Mouse (Mus musculus): ENCODE measurements around the gene Akr1c13. TPM values are rescaled to one million over a fixed set of nuclear protein-coding genes. Genes with fewer than 3 reads are reported as not detected.
"Not testable (repeated sequence)": the region's sequence is repeated elsewhere in the genome, so short reads cannot be mapped to it uniquely, and the experiment has no call there.

Akr1c13 gene
- polyA plus RNA-seq (2012; rRNA removed): 0.82 and 1.1 TPM in 2 replicates

DNA sequence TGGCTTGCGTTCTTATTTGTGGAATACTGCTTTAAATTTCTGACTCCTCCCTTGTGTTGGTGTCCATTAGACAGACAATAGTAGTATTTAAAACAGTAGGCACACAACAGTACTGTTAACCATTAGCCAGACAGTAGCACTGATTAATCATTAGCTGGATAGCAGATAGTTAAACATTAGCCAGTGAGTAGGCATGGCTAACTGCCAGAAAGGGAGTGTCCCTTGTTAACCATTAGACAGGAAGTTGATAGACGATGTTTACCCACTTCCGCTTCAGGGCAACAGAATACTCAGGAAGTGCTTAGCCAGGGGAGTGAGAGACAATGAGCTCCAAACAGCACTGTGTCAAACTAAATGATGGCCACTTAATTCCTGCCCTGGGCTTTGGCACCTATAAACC lies at the start of gene Akr1c13:
Akr1c13 (plus strand) TSS at position 247 of the 400 bp plus-strand sequence.
- DNase-seq (ENCODE audit: extremely low spot score in 1 of 2, low spot score in 1 of 2): no peak

DNA sequence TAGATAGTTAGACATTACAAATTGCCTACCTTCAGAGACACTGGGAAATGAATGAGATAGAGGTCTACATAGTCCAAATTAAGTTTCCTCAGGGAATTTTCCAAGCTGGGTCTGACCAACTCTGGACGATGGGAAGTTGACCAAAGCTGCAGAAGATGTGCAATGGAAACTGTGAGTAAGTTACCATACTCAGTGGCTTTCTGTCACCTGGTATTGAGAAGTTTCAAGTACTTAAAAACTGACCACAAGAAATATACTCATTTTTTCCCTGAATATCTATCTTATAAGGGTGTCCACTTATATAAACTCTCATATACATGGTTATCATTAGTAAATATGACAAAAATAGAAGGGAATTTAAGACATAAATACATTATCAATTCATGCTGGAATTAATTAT lies 46.7 kb upstream of the Akr1c13 start:
- DNase-seq (ENCODE audit: extremely low spot score in 1 of 2, low spot score in 1 of 2): no peak

DNA sequence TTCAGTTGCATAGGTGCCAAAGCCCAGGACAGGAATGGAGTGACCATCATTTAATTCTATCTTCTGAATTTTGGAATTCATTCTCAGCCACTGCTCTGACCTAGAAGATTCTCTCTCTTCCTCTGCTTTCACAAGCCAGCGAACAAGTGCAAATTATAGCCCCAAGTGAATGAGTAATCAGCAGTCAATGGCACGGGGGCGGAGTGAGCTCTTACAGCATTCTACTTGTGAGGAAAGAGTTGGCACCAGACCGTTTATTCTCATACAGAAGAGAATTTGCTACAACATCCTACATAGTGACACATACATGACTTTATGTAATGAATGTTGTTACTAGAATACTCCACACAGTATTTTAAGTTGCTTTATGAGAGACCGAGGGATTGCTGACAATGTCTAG lies 40.4 kb upstream of the Akr1c13 start, which contains the start of gene Akr1c18:
Akr1c18 (minus strand) TSS at position 137 of the 400 bp plus-strand sequence.
- DNase-seq (ENCODE audit: extremely low spot score in 1 of 2, low spot score in 1 of 2): peak; percentile 85

DNA sequence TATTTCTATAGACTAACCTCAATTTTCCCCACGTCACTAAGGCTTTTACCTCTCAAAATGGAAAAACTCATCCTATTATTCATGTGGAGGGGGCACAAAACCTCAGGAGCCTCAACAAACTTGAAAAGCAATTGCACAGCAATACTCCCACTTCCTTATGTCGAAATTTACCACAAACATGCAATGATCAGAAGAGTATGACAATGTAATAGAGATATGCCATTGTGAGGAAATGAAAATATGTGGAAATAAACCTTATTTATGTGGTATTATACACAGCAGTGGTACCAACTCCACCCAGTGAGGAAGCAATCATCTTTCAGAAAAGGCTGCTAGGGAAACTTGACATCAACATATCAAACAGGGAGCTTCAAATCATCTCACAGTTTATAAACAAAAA lies 38.0 kb upstream of the Akr1c13 start:
- no peak for DNase-seq (ENCODE audit: extremely low spot score in 1 of 2, low spot score in 1 of 2)

DNA sequence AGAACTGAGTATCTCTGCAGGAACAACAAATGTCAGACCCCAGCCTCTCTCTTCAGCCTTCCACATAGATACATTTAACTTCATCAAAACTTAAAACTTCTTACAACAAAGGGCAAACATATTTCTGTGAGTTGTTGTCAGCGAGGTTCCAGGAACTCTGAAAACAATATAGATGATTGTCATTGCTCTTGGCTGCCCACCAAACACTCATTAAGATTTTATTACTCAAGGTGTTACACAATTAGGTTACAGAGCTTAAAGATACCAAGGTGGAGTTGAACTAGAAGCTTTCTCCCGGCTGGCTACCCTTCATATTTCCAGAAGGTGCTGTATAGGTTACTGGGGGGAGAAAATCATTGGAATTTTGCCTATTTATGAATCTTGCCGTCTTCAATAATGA lies 37.4 kb upstream of the Akr1c13 start:
- DNase-seq (ENCODE audit: extremely low spot score in 1 of 2, low spot score in 1 of 2): no peak

DNA sequence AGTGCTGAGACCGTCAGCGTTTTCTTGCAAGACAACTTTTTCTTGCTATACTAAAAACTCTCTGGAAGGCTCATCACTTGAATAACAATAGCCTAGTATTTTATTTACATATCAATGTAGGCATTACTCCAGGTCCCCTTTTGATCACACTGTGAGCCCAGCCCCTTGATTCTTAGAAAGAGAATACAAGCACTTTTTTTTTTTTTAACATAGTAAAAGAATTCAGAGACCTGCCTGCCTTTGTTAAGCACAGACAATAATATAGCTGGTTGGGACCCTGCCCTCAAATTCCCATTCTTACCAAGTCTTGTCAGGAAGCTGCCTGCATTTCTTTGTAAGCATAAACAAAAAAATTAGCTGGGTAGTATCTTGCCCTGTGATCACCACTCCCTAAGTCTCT lies 35.7 kb upstream of the Akr1c13 start:
- no peak for DNase-seq (ENCODE audit: extremely low spot score in 1 of 2, low spot score in 1 of 2)

DNA sequence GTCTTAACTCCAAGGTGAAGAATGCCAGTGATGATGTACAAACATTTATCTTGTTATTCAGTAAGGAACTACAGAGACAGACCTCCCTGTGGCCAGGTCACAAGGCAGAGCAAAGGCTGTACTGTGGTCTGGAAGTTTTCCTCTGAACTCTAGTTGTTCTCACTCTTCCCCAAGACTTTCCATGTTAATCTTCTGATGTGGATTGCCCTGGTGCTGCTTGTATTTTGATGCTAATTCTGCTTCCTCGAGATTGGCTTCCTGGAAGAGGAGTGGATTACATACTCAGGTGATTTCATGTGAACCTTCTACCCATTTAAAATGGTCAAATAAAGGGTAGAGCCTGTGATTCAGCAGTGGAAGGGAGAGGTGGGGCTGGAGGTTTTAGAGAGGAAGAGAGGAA lies 22.9 kb upstream of the Akr1c13 start:
- no peak for DNase-seq (ENCODE audit: extremely low spot score in 1 of 2, low spot score in 1 of 2)

DNA sequence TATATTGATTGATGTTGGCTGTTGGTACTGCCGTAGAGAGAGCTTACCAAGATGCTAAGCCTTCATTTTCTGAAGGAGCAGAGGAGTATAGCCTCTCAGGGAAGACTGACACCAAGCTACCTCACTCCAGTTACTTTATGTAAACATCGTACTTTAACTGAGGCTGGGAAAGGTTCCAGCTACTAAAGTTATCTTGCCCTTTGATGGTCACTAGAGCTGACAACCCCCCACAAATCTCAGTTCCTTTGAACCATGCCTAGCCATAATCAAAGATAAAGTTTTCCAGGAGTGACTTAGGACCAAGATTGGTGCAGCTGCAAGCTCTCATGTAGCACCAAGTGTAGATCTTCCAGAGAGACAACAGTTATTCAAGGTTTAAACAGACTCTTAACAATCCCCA lies 18.0 kb upstream of the Akr1c13 start:
- no peak for DNase-seq (ENCODE audit: extremely low spot score in 1 of 2, low spot score in 1 of 2)

DNA sequence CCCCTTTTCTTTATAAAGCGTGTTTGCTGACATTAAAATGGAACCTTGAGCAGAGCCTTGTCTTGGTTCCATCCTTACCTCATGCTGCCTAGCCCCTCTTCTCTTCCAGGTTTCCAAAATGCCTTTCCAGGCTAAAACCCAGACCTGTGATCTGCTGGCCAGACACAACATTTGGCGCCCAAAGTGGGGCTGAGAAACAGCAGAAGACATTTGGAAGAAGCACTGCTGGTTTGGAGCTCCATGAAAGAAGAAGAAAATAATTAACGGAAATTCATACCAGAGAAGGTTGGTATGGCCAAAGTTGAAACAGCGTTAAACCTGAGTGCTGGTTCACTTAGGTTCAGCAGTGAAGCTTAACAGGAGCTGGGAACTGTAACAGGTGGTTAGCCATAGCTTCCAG lies 9.6 kb upstream of the Akr1c13 start:
- DNase-seq (ENCODE audit: extremely low spot score in 1 of 2, low spot score in 1 of 2): not testable (repeated sequence)

DNA sequence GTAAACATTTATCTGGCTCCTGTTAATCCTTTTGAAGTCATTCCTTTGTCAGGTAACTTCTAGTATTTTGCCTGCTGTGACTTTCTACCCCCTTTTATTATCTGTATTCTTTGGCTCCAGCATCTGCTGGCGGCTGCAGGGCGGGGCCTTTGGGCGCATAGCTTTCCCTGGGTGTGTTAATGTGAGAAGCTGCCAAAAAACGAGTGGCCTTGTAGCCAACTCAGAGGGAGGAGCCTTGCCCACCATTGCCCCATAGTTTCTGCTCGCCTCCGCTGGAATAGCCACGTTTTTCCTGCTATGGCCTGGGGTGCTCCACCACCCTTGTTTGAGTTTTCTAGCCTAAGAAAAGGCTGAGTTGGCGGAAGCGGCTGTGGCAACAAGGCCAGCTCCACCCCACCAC lies 7.8 kb upstream of the Akr1c13 start:
- no peak for DNase-seq (ENCODE audit: extremely low spot score in 1 of 2, low spot score in 1 of 2)

DNA sequence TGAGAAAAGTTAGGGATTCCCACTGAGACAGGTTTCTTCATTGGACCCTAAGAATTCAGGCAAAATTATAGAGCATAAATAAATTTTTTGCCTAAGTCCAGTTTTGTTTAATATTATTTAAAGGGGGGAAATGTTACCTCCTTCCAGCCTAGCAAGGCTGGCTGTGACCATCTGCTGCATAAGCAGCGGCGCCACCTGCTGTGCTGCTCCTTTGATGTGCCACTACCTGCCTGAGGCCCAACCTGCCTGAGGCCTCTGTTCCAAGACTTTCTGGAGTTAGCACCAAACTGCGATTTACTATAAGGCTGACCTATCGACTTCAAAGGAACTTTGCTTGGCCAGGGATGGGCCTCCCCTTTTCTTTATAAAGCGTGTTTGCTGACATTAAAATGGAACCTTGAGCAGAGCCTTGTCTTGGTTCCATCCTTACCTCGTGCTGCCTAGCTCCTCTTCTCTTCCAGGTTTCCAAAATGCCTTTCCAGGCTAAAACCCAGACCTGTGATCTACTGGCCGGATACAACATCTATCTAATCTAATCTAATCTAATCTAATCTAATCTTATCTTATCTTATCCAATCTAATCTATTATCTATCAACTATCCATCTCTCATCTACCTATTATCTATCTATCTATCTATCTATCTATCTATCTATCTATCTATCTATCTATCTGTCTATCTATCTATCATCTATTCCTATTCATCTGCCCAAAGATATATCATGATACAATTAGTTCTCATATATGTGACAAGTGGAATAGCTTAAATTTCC lies 4.1 kb upstream of the Akr1c13 start:
- not testable (repeated sequence) for DNase-seq (ENCODE audit: extremely low spot score in 1 of 2, low spot score in 1 of 2)

DNA sequence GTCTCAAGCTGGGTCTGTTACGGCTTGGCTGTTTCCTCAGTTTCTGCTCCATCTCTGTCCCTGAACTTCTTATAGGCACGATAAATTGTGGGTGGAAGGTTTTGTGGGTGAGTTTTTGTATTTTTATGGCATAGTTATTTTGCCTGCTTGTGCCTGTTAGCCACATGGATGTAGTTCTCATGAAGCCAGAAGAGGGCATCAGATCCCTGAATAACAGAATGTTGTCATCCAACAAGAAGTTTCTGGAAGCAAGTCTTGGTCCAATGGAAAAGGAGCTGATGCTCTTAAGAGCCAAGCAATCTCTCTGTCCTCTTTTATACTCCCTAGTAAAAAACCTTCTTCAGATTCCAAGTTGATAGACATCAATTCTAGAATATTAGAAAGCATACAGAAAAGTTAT lies 2.8 kb upstream of the Akr1c13 start:
- peak in 1 of 2 experiments; percentile 43 for DNase-seq (ENCODE audit: extremely low spot score in 1 of 2, low spot score in 1 of 2)

DNA sequence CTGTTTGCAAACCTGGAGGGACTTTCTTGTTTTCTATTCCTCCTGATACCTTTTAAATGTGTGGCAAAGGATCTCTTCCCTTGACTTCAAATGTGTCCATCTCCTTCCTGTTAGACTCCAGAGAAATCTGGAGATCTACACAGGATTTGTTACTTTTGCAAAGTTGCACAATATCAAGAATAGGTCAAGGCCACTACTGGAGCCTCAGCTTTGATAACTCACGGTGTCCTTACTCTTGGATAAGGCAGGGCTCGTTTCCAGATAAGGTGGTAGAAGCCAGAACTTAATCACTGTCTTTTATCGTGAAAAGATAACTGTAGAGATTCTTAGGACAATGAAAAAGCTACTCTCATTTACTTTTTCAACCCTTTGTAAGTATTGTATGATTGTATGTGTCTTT lies 1.6 kb downstream of the Akr1c13 start:
- DNase-seq (ENCODE audit: extremely low spot score in 1 of 2, low spot score in 1 of 2): no peak

DNA sequence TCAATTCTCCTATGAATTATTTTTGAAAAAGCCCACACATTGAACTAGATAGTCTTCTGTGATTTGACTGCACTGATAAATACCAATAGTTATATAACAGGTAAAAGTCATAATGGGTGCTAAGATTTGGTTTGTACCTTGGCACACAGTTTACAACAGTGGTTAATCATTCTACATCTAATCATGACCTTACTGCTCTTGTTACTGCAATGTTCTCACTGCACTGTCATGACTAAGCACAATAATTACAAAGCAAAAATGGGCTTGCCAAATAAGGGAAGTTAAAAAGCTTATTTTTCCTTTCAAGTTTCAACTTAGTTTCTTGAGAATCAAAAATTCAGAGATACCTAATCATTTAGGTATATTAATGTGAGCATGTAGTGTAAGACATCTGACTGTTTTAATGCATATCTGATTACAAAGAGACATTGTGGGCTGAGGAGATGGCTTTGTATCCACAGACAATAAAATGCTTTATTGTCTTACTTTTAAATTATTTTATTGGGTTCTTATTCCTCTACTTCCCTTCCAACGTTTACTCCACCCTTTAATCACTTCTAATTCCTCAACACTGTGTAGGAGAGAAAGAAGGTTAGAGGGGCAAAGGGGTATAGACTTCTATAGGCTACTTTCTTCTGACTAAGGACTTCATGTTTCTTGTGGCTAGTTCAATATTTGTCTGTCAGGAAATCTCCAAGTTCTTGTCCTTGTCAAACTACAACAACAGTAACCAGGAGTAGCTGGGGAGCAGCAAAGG lies 15.4 kb downstream of the Akr1c13 start:
- DNase-seq (ENCODE audit: extremely low spot score in 1 of 2, low spot score in 1 of 2): no peak

DNA sequence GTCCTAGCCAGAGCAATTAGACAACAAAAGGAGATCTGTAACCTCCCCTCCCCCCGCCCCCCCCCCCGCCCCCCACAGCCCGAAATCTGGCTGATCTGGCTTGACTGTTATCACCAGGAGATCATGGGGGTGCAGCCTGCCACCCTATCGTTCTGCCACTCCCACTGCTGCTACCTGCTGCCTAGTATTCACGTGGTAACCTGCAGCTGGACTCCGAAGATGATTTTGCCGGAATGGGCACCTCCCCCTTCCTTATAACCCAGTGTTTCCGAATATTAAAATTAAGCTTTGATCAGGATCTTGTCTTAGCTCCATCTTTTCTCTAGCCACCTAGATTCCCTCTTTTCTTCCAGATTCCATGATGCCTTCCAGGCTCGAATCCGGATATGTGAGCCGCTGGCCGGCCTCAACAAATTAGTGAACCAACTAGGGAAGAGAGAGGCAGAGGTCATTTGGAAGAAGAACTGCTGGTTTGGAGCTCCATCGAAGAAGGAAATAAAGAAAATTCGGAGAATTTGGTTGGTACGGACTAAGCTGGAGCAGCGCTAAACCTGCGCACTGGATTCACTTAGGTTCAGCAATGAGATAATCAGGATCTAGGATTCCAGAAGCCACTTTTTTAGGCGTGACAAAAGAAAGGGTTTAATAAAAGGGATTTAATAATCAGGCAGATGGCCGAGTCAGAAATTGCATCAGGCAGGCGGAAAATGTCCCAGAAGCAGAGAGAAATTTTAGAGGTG lies 20.8 kb downstream of the Akr1c13 start:
- DNase-seq (ENCODE audit: extremely low spot score in 1 of 2, low spot score in 1 of 2): no peak

DNA sequence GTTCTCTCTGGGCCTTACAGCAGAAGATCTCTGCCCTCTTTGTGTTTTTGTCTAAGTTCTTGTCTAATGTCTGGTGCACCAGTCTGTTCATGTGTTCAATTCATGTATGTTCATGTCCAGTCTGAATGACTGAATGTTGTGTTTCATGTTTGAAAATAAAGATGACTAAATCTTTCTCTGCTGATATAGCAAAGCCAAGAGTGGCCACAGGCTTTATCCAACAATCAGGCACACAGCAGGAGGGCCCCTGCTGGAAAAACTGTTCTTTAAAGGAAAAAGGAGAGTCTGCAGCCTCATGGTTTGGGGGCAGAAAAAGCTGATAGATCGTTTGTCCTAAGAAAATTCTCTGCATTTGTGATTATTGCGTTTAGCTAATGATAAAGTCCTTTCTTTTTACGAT lies 21.4 kb downstream of the Akr1c13 start:
- no peak for DNase-seq (ENCODE audit: extremely low spot score in 1 of 2, low spot score in 1 of 2)

DNA sequence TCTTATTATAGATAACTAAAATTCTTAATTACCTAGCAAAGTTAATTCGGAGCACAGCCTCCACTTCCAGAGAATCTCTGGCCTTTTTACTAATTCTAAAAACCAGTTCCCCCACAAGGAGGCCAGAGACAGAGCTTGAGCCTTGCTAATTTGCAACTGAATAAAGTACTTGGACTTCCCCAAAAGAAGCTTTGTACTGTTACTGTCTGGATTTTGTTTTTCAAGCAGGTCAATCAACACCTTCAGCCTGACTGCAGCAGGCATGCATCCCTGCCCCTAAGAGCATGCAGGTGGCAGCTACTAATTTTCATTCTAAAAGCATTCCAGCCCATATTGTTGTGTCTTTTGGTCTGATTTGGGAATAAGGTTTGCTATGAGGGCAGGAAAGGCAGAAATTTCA lies 24.5 kb downstream of the Akr1c13 start:
- DNase-seq (ENCODE audit: extremely low spot score in 1 of 2, low spot score in 1 of 2): not testable (repeated sequence)

DNA sequence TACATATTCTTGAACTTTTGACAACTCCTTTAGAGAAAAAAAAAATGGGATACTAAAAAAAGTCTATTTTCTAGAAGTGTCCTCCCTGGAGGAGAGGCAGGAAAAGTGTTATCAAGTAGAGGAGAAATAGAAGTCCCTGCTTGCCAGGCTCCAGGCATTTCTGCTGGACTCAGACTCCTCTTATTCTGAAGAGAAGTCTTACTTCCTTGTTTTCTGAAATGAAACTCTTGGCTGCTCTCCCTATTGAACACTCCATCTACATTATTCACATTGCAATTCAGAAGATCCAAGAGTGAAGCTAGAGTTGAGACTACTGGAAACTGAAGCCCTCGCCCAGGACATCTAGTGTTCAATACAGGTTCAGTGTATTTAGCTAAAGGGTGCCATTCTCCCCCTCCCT lies 37.5 kb downstream of the Akr1c13 start, which contains the start of gene Akr1c19:
Akr1c19 (plus strand) TSS at position 260 of the 400 bp plus-strand sequence.
- no peak for DNase-seq (ENCODE audit: extremely low spot score in 1 of 2, low spot score in 1 of 2)

DNA sequence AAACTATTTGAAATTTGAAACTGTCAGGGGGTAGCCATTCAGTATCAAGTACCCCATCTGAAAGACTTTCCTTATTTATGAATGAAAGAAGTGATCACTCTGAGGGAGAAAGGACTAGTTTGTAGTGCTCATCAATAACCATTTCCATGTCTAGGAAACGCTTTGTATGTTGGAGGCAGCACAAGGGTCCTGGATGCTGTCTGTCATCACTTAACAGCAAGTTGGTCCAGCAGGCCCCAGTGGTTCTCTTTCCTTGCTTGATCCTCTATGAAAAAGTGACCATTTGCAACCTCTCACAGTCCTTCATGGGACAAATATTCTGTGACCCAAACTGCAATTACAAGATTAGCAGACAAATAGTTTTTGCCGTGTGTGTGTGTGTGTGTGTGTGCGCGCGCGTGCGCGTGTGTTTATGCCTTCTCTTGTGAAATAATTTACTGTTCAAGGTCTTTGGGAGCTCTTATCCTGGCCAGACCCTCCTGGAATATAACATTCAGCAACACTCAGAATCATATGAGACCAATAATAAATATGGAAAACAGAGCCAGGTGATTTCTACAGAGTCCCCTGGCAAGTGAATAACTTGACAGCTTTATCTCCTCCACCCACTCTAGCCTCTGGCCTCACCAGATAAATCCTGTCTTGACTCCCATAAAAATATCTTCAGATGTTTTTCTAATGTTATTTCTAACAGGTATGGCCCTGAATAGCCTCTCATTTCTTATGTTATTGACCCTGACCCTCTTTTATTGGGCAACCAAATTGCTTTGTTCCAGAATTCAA lies 40.1 kb downstream of the Akr1c13 start:
- no peak for DNase-seq (ENCODE audit: extremely low spot score in 1 of 2, low spot score in 1 of 2)

DNA sequence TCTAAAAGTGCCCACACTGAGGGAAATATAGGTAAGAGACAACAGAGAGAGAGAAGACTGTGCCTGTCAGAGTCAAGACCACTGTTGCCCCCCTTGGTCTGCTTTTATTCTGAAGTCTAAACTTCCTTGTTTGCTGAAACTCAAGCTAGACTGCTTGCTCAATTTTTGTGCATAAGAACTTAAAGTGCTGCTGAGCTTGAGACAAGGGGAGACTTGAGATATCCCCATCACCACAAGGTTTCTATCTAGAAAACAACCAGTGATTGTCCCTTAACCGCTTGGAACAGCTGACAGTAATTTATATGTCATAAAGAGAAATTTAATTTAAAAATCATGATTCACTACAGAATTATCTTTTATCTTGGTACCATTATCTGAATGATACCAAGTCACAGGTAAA lies 42.2 kb downstream of the Akr1c13 start:
- DNase-seq (ENCODE audit: extremely low spot score in 1 of 2, low spot score in 1 of 2): no peak

Measured in frontal cortex, adult 2 months (tissue).